Mouse (Mus musculus) hindbrain, embryonic 15.5 days (tissue): ENCODE measurements around the gene Dip2a. TPM values are rescaled to one million over a fixed set of nuclear protein-coding genes. Genes with fewer than 3 reads are reported as not detected.

Source experiments
- ATAC-seq: fragments of 200-750 bp; cut with Nextera tagmentation; 2 replicates; pipeline ENCODE4 v1.8.0; 2017; ENCODE audit warnings: low read depth, moderate number of reproducible peaks, moderate TSS enrichment; ENCODE audit not compliant: low FRiP score
- H3K27ac ChIP-seq: fragments of 300-500 bp; sonication (generic); replicated peaks from 2 replicates; pipeline ENCODE4 v1.5.1; 2015; ENCODE audit warnings: mild to moderate bottlenecking, inconsistent platforms
- H3K27me3 ChIP-seq: fragments of 300-500 bp; sonication (generic); 2 replicates; pipeline ENCODE4 v1.6.1; 2015; ENCODE audit warnings: control low read depth, inconsistent platforms
- H3K36me3 ChIP-seq: fragments of 300-500 bp; sonication (generic); 2 replicates; pipeline ENCODE4 v1.6.1; 2015; ENCODE audit warnings: control low read depth, inconsistent platforms
- H3K4me1 ChIP-seq: fragments of 300-500 bp; sonication (generic); replicated peaks from 2 replicates; pipeline ENCODE4 v1.6.1; 2015; ENCODE audit warnings: control low read depth, inconsistent platforms
- H3K4me2 ChIP-seq: fragments of 300-500 bp; sonication (generic); 2 replicates; pipeline ENCODE4 v1.6.1; 2015; ENCODE audit warnings: moderate library complexity, mild to moderate bottlenecking, inconsistent platforms
- H3K4me3 ChIP-seq: fragments of 300-500 bp; sonication (generic); 2 replicates; pipeline ENCODE4 v1.5.1; 2015; ENCODE audit warnings: mild to moderate bottlenecking, inconsistent platforms
- H3K9ac ChIP-seq: fragments of 300-500 bp; sonication (generic); 2 replicates; pipeline ENCODE4 v1.6.1; 2015; ENCODE audit warnings: inconsistent platforms
- H3K9me3 ChIP-seq: fragments of 300-500 bp; sonication (generic); 2 replicates; pipeline ENCODE4 v1.6.1; 2016; ENCODE audit warnings: control low read depth, inconsistent platforms
- WGBS: fragments of 180-500 bp; shearing (Covaris S2); methylation state at CpG from one replicate; pipeline ENCODE4 v1.1.7; 2015; 5-methylcytosine and 5-hydroxymethylcytosine counted together
- polyA plus RNA-seq: library from polyadenylated mRNA; unstranded; fragments of >200 nt; fragmentation: Nextera tagmentation; extraction: Ambion mirVana; gene quantifications from 2 replicates; pipeline ENCODE4 v1.2.1, GENCODE M21; 2015

Gene Dip2a
- polyA plus RNA-seq, 1 experiment from 2014 or later, result 19.8 TPM

- Histone ChIP-seq H3K36me3 (peaks cover 18% of the 10 kb centered on the region), H3K27ac (no peak overlapping the region), H3K9me3 (no peaks in the 10 kb centered on the region), H3K4me1 (peaks cover 8% of the 10 kb centered on the region), H3K4me2 (no peak overlapping the region), H3K4me3 (no peak overlapping the region), H3K9ac (no peak overlapping the region), H3K27me3 (no peaks in the 10 kb centered on the region)
- no peak for ATAC-seq
- 67% methylated on average over 1 of the region's 1 CpGs for WGBS
These were observed 115.5 kb downstream of the Dip2a start for GRCm38 (mm10) chr10:76229627-76230026.

- no peaks in the 10 kb centered on the region for H3K9me3 ChIP-seq
- H3K4me3 ChIP-seq, result no peak overlapping the region
- no peaks in the 10 kb centered on the region for H3K27me3 ChIP-seq
- peaks cover 52% of the 10 kb centered on the region for H3K36me3 ChIP-seq
- 96% methylated on average over 11 of the region's 11 CpGs for WGBS
- H3K4me1 ChIP-seq, result no peaks in the 10 kb centered on the region
- H3K4me2 ChIP-seq, result no peak overlapping the region
- H3K27ac ChIP-seq, result no peak overlapping the region
- no peak overlapping the region for H3K9ac ChIP-seq
- ATAC-seq, result no peak
These were observed 119.1 kb downstream of the Dip2a start for GRCm38 (mm10) chr10:76225944-76226343.

GRCm38 (mm10) chr10:76218240-76218639 lies 126.9 kb downstream of the Dip2a start:
- no peaks in the 10 kb centered on the region for H3K4me1 ChIP-seq
- no peak overlapping the region for H3K27ac ChIP-seq
- peaks cover 97% of the 10 kb centered on the region for H3K36me3 ChIP-seq
- no peak overlapping the region for H3K4me2 ChIP-seq
- H3K27me3 ChIP-seq, result no peaks in the 10 kb centered on the region
- no peak for ATAC-seq
- no peak overlapping the region for H3K9ac ChIP-seq
- 88% methylated on average over 9 of the region's 9 CpGs for WGBS
- H3K9me3 ChIP-seq, result no peaks in the 10 kb centered on the region
- H3K4me3 ChIP-seq, result no peak overlapping the region

- H3K36me3 ChIP-seq, result peaks cover 98% of the 10 kb centered on the region
- H3K9ac ChIP-seq, result no peak overlapping the region
- no peaks in the 10 kb centered on the region for H3K9me3 ChIP-seq
- ATAC-seq, result no peak
- 96% methylated on average over 17 of the region's 17 CpGs for WGBS
- no peak overlapping the region for H3K4me2 ChIP-seq
- H3K4me1 ChIP-seq, result no peaks in the 10 kb centered on the region
- H3K4me3 ChIP-seq, result no peak overlapping the region
- H3K27me3 ChIP-seq, result no peaks in the 10 kb centered on the region
- H3K27ac ChIP-seq, result no peak overlapping the region
These were observed 128.0 kb downstream of the Dip2a start for GRCm38 (mm10) chr10:76217056-76217455.

GRCm38 (mm10) chr10:76214161-76214560 lies 130.9 kb downstream of the Dip2a start:
- no peaks in the 10 kb centered on the region for H3K4me1 ChIP-seq
- no peaks in the 10 kb centered on the region for H3K27me3 ChIP-seq
- ATAC-seq, result no peak
- peaks cover 94% of the 10 kb centered on the region for H3K36me3 ChIP-seq
- H3K27ac ChIP-seq, result no peak overlapping the region
- no peak overlapping the region for H3K9ac ChIP-seq
- H3K9me3 ChIP-seq, result no peaks in the 10 kb centered on the region
- no peak overlapping the region for H3K4me2 ChIP-seq
- WGBS, result 90% methylated on average over 4 of the region's 4 CpGs
- no peak overlapping the region for H3K4me3 ChIP-seq

- no peak overlapping the region for H3K4me2 ChIP-seq
- H3K4me3 ChIP-seq, result no peak overlapping the region
- H3K4me1 ChIP-seq, result no peaks in the 10 kb centered on the region
- no peak for ATAC-seq
- H3K27me3 ChIP-seq, result no peaks in the 10 kb centered on the region
- H3K36me3 ChIP-seq, result peaks cover 93% of the 10 kb centered on the region
- H3K9me3 ChIP-seq, result no peaks in the 10 kb centered on the region
- H3K27ac ChIP-seq, result no peak overlapping the region
- no peak overlapping the region for H3K9ac ChIP-seq
- 95% methylated on average over 6 of the region's 6 CpGs for WGBS
These were observed 133.0 kb downstream of the Dip2a start for GRCm38 (mm10) chr10:76212121-76212520.

- ATAC-seq, result no peak
- no peaks in the 10 kb centered on the region for H3K9me3 ChIP-seq
- peaks cover 88% of the 10 kb centered on the region for H3K36me3 ChIP-seq
- H3K4me2 ChIP-seq, result no peak overlapping the region
- no peak overlapping the region for H3K27ac ChIP-seq
- no peak overlapping the region for H3K9ac ChIP-seq
- 88% methylated on average over 7 of the region's 7 CpGs for WGBS
- H3K27me3 ChIP-seq, result no peaks in the 10 kb centered on the region
- no peaks in the 10 kb centered on the region for H3K4me1 ChIP-seq
- H3K4me3 ChIP-seq, result no peak overlapping the region
These were observed 134.3 kb downstream of the Dip2a start for GRCm38 (mm10) chr10:76210806-76211205.

Other genes with a start within 250 kb of the Dip2a start
- not detected in 2 replicates for gene Slc5a4b, start 234.3 kb downstream of the Dip2a start, polyA plus RNA-seq
- 0.08 and 0.09 TPM in 2 replicates for gene Slc5a4a, start 197.8 kb downstream of the Dip2a start, polyA plus RNA-seq
- 321 and 338 TPM in 2 replicates for gene Prmt2, start 107.4 kb downstream of the Dip2a start, polyA plus RNA-seq
- gene S100b, start 91.4 kb downstream of the Dip2a start, polyA plus RNA-seq, result 4.3 and 5.9 TPM in 2 replicates
- gene AC141477.1, start 95.2 kb upstream of the Dip2a start, polyA plus RNA-seq, result not detected in 2 replicates
- 7.0 and 7.9 TPM in 2 replicates for gene Pcnt, start 97.5 kb upstream of the Dip2a start, polyA plus RNA-seq
- not detected in 2 replicates for gene 2610028H24Rik, start 103.8 kb upstream of the Dip2a start, polyA plus RNA-seq
- gene Mcm3ap, start 123.6 kb upstream of the Dip2a start, polyA plus RNA-seq, result 54.8 and 61.9 TPM in 2 replicates
- gene Ybey, start 123.8 kb upstream of the Dip2a start, polyA plus RNA-seq, result 5.9 and 6.1 TPM in 2 replicates
- gene Lss, start 186.3 kb upstream of the Dip2a start, polyA plus RNA-seq, result 37.0 and 39.8 TPM in 2 replicates
- gene Spatc1l, start 217.0 kb upstream of the Dip2a start, polyA plus RNA-seq, result 0.14 TPM in 1 of 2 replicates, not detected in the other
- not detected in 2 replicates for gene Ftcd, start 230.4 kb upstream of the Dip2a start, polyA plus RNA-seq